Mouse (Mus musculus) layer of hippocampus, adult 11-12 months (tissue): Measurements from ENCODE around the gene Atp1a1.

Experiments
- DNase-seq: peaks from one replicate; pipeline ENCODE4 v3.0.0; 2022; ENCODE audit warnings: low spot score

Atp1a1 gene

DNA sequence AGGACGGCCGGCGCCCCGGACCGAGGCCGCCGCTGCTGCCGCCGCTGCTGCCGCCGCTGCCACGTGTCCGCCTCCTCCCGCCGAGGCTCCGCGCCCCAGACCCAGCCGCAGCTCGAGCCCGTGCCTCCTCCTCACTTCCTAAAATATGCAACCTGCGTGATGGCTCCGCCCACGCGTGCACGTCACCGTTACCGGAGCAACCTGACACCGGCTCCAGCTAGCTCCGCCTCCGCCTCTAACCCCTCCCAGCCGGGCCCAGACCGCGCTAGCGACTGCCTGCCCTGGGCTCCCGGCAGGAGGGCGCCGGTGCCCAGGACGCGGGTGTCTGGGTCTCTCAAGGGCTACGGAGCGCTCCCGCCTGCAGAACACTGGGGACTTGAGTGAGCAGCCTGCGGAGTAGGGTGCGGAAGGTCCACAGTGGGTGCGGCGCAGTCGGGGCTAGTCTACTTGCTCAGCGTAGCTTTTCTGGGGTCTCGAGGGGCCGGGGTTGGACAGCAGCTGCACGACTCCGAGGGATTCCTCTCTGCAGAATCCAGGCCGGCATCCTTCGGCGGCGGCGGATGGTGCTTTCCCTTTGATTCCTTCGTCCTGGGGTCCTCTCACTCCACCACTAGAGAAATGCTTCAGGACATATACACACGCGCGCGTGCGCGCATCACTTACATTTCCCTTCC is at the start of gene Atp1a1:
Atp1a1 (minus strand) TSS at position 135 of the 674 bp plus-strand sequence.
- DNase-seq, result peak; percentile 99

DNA sequence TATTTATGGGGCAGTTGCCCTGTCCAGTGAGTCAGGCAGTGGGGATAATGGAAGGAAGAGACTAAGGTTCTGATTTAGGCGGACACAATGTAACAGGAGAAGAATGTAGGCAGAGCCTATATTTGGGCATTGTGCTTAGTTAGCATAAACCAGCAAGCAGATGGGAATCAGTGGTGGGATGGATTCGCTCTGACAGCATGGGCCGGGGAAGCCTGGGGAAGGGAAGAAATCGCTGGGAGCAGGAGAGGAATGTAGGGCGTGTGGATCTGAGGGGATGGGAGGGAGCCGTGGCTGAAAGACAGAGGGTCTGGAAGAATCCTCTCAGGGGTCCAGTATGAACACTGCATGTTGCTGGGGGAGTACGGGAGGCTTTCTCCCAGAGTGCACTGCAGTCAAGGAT is 49.0 kb upstream of the Atp1a1 start:
- peak; percentile 44 for DNase-seq

DNA sequence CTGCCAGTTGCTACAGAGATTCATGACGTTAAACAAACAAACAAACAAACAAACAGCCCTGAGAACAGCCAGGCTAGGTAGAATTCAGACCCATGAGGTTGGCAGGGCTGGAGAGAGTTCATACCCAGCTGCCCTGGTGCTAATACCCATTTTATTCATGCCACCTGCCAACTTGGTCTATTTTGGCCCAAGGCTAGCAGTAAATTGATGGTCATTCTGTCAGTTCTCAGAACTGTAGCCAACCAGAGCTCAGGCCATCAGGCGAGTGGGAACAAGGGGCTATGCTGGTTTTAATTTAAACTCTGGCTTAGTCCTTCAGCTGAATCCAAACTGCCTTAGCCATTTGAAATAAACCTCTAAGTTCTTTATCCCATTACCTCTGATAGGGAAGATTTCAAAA is 48.5 kb upstream of the Atp1a1 start:
- DNase-seq, result no peak

- no peak for DNase-seq
Observed at GRCm38 (mm10) chr3:101650328-101650727, 45.8 kb upstream of the Atp1a1 start.

DNA sequence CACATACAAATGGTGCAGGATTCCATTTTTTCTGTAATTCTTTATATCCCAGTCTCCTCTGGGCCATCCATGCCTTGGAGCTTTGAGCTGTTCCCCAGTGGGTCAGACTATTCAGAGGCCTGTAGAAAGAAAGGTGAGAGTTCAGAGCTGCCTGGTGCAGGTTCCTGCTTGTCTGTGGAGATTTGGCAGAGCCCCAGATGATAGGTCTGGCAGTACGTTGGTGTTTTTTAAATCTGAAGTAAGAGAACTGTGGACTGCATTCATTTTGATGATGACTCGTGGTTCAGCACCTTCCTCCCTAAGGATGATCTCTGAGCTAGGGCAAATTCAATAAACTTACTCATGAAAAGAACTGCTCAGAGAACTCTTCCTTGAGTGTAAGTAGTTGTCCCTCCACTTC is 44.8 kb upstream of the Atp1a1 start:
- DNase-seq, result no peak

GRCm38 (mm10) chr3:101648096-101648793 is 43.8 kb upstream of the Atp1a1 start:
- DNase-seq, result no peak

DNA sequence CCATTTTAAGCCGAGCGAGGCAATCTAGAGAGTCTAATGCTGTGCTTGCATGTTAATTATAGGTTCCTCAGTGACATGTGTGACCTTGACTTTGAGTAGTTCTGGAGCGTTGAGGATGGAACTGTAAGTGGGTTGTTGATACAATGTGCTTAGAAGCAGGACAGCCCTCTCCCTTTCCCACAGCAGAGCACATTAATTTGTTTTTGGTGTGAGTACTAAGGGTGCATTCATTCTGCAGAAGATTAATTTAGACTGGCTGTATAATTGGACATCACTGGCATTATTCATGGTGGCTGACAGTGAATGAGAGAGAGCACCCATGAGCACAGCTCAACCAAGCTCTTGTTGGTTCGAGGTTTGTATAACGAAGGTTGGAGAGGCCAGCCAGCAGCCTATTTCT is 42.3 kb upstream of the Atp1a1 start:
- DNase-seq, result no peak

- DNase-seq, result no peak
Observed at GRCm38 (mm10) chr3:101645569-101646106, 41.2 kb upstream of the Atp1a1 start.

- no peak for DNase-seq
Observed at GRCm38 (mm10) chr3:101644062-101644802, 39.7 kb upstream of the Atp1a1 start.

GRCm38 (mm10) chr3:101643264-101643663 is 38.8 kb upstream of the Atp1a1 start:
- no peak for DNase-seq

- DNase-seq, result no peak
Observed at GRCm38 (mm10) chr3:101638223-101638622, 33.7 kb upstream of the Atp1a1 start.

DNA sequence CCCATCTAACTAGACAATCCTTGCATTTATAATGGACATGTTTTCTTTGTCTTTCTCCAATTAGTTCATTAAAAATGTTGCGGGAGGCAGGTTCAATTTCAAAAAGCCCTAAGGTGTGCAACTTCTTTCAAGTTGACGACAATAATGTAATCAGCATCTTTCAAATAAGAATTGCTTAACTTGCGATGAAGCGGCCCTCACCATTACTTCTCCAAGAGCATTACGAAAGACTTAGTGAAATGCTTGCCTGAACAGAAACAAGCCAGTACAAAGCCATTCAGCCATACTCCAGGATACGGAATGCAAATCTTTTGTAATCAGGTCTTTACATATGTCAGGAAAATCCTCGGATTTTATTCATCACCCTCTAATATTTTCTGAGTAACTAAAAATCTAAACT is 32.0 kb upstream of the Atp1a1 start:
- no peak for DNase-seq

GRCm38 (mm10) chr3:101636086-101636485 is 31.6 kb upstream of the Atp1a1 start:
- DNase-seq, result no peak

DNA sequence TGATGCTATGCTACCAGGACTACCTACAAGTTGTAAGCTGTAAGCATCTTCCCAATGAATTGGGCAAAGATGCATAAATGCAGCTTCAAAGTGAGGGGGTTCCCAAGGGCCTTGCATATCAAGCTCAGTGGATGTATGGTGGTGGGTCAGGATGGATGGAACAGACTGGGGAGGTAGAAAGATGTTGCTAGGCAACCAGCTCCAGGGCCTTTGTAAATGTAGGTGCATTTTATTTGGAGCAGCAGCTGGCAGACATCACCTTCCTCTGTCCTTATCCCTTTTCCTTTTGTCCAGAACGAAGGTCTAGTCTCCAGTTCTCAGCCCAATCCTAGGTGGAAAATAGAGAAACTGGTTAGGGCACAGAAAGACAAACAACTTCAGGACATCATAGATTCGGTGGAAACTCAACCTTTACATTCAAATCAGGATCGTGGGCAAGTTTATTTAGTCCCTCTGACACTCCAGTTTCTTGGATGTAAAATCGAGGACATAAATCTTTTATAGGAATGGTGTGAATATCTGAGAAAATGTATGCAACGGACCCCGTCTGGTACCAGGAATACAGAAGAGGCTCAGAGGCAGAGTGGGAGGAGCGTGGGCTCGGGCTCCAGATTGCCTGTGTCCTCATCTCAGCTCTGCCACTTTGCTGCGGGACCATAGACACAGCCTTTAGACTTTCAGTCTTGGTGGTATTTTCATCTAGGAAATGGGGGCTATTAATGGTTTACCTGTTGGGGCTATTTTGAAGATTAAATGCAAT is 29.8 kb upstream of the Atp1a1 start:
- peak; percentile 19 for DNase-seq

- DNase-seq, result peak; percentile 19
Observed at GRCm38 (mm10) chr3:101628255-101628654, 23.8 kb upstream of the Atp1a1 start.

DNA sequence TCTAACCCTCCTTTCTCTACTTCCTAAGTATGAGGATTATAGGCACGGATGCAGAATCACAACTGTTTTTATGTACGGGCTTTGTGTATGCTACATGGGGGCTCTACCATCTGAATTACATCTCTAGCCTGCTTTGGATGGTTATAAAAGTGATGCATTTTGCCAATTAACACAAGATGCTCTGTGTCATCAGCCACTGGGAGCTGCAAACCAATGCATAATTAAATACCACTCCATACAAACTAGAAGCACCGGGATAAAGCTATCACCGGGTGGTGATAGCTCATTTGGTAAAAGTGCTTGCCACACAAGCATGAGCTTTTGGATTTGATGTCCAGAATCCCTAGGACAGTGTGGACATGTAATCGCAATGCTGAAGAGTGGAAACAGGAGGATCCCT is 19.8 kb upstream of the Atp1a1 start:
- no peak for DNase-seq

DNA sequence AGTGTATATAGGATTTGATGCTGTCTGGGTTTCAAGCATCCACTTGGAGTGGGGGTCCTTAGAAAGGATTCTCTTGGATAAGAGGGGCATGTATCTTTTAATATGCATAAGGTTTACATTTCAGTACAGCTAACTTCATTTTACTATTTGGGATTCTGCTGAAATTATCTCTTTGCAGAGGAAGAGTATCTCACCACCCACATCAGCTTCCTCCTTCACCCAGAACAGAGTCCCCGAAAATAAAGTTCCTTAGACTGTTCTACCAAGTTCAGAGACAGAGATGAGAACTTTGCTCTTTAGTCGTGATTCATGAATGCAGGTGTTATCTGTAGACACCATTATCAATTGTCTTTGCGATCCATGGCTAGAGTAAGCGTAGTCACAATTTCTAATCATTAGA is 14.5 kb upstream of the Atp1a1 start:
- DNase-seq, result no peak

DNA sequence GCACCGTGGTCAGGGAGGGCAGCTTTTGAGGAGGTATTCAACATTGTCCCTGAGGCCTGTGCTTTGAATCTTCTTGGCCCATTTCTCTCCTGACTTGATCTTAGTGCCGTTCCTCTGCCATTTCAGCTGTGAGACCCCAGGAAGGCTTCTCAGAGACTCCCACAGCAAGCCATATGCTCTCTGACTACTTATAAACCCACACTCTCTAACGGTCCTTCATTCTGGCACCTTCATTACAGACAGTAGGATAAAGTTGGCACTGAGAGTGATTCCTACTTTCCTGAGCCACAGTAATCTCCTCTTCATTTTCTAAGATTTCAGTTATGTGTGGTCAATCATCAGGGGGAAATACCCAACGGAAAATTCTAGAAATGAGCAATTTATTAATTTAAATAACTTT is 14.0 kb upstream of the Atp1a1 start:
- no peak for DNase-seq

- DNase-seq, result no peak
Observed at GRCm38 (mm10) chr3:101617451-101617850, 13.0 kb upstream of the Atp1a1 start.

GRCm38 (mm10) chr3:101617007-101617406 is 12.5 kb upstream of the Atp1a1 start:
- DNase-seq, result no peak

GRCm38 (mm10) chr3:101615856-101616255 is 11.4 kb upstream of the Atp1a1 start:
- DNase-seq, result no peak
